Mouse (Mus musculus): Measurements from ENCODE around the gene Mrap2. TPM values are rescaled to one million over a fixed set of nuclear protein-coding genes. Genes with fewer than 3 reads are reported as not detected.

The Mrap2 gene
- polyA plus RNA-seq, 1 experiment from 2014 or later, result not detected

- H3K9me3 ChIP-seq, result no peaks in the 10 kb centered on the region
- peak overlapping the region; percentile 78; the same call in 1 of the 2 replicates for H3K4me2 ChIP-seq
- peaks cover 13% of the 10 kb centered on the region for H3K4me1 ChIP-seq
- 0 out of 2 replicates have a peak overlapping the region, but pooled peaks have one; percentile 45 for H3K4me3 ChIP-seq
- 35% methylated on average over 11 of the region's 11 CpGs for WGBS
- no peak overlapping the region for H3K27ac ChIP-seq (replicated peaks)
- no peak overlapping the region for H3K9ac ChIP-seq
- H3K27me3 ChIP-seq (replicated peaks), result peaks cover 48% of the 10 kb centered on the region
- ATAC-seq (ENCODE audit: extremely low read depth, insufficient number of reproducible peaks, low FRiP score, low TSS enrichment), result no peak
- no peaks in the 10 kb centered on the region for H3K36me3 ChIP-seq
These were observed 1.6 kb downstream of the Mrap2 start for GRCm38 (mm10) chr9:87145671-87146070.

GRCm38 (mm10) chr9:87146400-87146799, 2.3 kb downstream of the Mrap2 start:
- no peak overlapping the region for H3K9ac ChIP-seq
- 78% methylated on average over 4 of the region's 4 CpGs for WGBS
- H3K9me3 ChIP-seq, result no peaks in the 10 kb centered on the region
- no peak overlapping the region for H3K4me3 ChIP-seq
- no peak overlapping the region for H3K4me2 ChIP-seq
- no peak overlapping the region for H3K27ac ChIP-seq (replicated peaks)
- no peak for ATAC-seq (ENCODE audit: extremely low read depth, insufficient number of reproducible peaks, low FRiP score, low TSS enrichment)
- H3K27me3 ChIP-seq (replicated peaks), result peaks cover 46% of the 10 kb centered on the region
- H3K36me3 ChIP-seq, result no peaks in the 10 kb centered on the region
- peaks cover 13% of the 10 kb centered on the region for H3K4me1 ChIP-seq

GRCm38 (mm10) chr9:87147927-87148326, 3.8 kb downstream of the Mrap2 start:
- no peak overlapping the region for H3K4me3 ChIP-seq
- H3K4me1 ChIP-seq, result peaks cover 13% of the 10 kb centered on the region
- no peaks in the 10 kb centered on the region for H3K36me3 ChIP-seq
- WGBS, result 66% methylated on average over 2 of the region's 2 CpGs
- H3K27ac ChIP-seq (replicated peaks), result no peak overlapping the region
- no peaks in the 10 kb centered on the region for H3K9me3 ChIP-seq
- H3K4me2 ChIP-seq, result no peak overlapping the region
- ATAC-seq (ENCODE audit: extremely low read depth, insufficient number of reproducible peaks, low FRiP score, low TSS enrichment), result no peak
- H3K9ac ChIP-seq, result no peak overlapping the region
- peaks cover 46% of the 10 kb centered on the region for H3K27me3 ChIP-seq (replicated peaks)

- Histone ChIP-seq H3K27me3 (replicated peaks) (peaks cover 2% of the 10 kb centered on the region; the same call in 1 of the 2 replicates), H3K36me3 (no peaks in the 10 kb centered on the region), H3K4me3 (no peak overlapping the region), H3K4me1 (no peaks in the 10 kb centered on the region), H3K9ac (no peak overlapping the region), H3K9me3 (no peaks in the 10 kb centered on the region), H3K27ac (replicated peaks) (no peak overlapping the region), H3K4me2 (no peak overlapping the region)
- WGBS, result 91% methylated on average over 1 of the region's 1 CpGs
- no peak for ATAC-seq (ENCODE audit: extremely low read depth, insufficient number of reproducible peaks, low FRiP score, low TSS enrichment)
These were observed 8.7 kb downstream of the Mrap2 start for GRCm38 (mm10) chr9:87152641-87153325.

GRCm38 (mm10) chr9:87162559-87162958, 18.5 kb downstream of the Mrap2 start:
- no peaks in the 10 kb centered on the region for H3K4me1 ChIP-seq
- no peaks in the 10 kb centered on the region for H3K27me3 ChIP-seq (replicated peaks)
- no peak overlapping the region for H3K27ac ChIP-seq (replicated peaks)
- H3K4me2 ChIP-seq, result no peak overlapping the region
- H3K9me3 ChIP-seq, result no peaks in the 10 kb centered on the region
- no peak overlapping the region for H3K4me3 ChIP-seq
- WGBS, result 66% methylated on average over 4 of the region's 4 CpGs
- ATAC-seq (ENCODE audit: extremely low read depth, insufficient number of reproducible peaks, low FRiP score, low TSS enrichment), result no peak
- H3K36me3 ChIP-seq, result no peaks in the 10 kb centered on the region
- H3K9ac ChIP-seq, result no peak overlapping the region

GRCm38 (mm10) chr9:87167001-87167830, 23.1 kb downstream of the Mrap2 start:
- Histone ChIP-seq H3K4me3 (no peak overlapping the region), H3K4me2 (no peak overlapping the region), H3K9ac (no peak overlapping the region), H3K36me3 (no peaks in the 10 kb centered on the region), H3K4me1 (no peaks in the 10 kb centered on the region), H3K27me3 (replicated peaks) (no peaks in the 10 kb centered on the region), H3K9me3 (no peaks in the 10 kb centered on the region), H3K27ac (replicated peaks) (no peak overlapping the region)
- no peak for ATAC-seq (ENCODE audit: extremely low read depth, insufficient number of reproducible peaks, low FRiP score, low TSS enrichment)
- WGBS, result 63% methylated on average over 9 of the region's 9 CpGs

GRCm38 (mm10) chr9:87168051-87168450, 23.9 kb downstream of the Mrap2 start:
- no peaks in the 10 kb centered on the region for H3K9me3 ChIP-seq
- H3K4me3 ChIP-seq, result no peak overlapping the region
- WGBS, result 45% methylated on average over 3 of the region's 3 CpGs
- no peak for ATAC-seq (ENCODE audit: extremely low read depth, insufficient number of reproducible peaks, low FRiP score, low TSS enrichment)
- H3K27ac ChIP-seq (replicated peaks), result no peak overlapping the region
- H3K4me1 ChIP-seq, result no peaks in the 10 kb centered on the region
- H3K9ac ChIP-seq, result no peak overlapping the region
- H3K4me2 ChIP-seq, result no peak overlapping the region
- H3K27me3 ChIP-seq (replicated peaks), result no peaks in the 10 kb centered on the region
- H3K36me3 ChIP-seq, result no peaks in the 10 kb centered on the region

GRCm38 (mm10) chr9:87169144-87169543, 25.0 kb downstream of the Mrap2 start:
- ATAC-seq (ENCODE audit: extremely low read depth, insufficient number of reproducible peaks, low FRiP score, low TSS enrichment), result no peak
- H3K4me2 ChIP-seq, result no peak overlapping the region
- H3K9me3 ChIP-seq, result no peaks in the 10 kb centered on the region
- H3K4me3 ChIP-seq, result no peak overlapping the region
- H3K4me1 ChIP-seq, result no peaks in the 10 kb centered on the region
- no peak overlapping the region for H3K9ac ChIP-seq
- no peaks in the 10 kb centered on the region for H3K36me3 ChIP-seq
- no peak overlapping the region for H3K27ac ChIP-seq (replicated peaks)
- WGBS, result 76% methylated on average over 12 of the region's 12 CpGs
- no peaks in the 10 kb centered on the region for H3K27me3 ChIP-seq (replicated peaks)

- Histone ChIP-seq H3K27me3 (replicated peaks) (no peaks in the 10 kb centered on the region), H3K4me2 (no peak overlapping the region), H3K9me3 (no peaks in the 10 kb centered on the region), H3K9ac (no peak overlapping the region), H3K4me1 (no peaks in the 10 kb centered on the region), H3K27ac (replicated peaks) (no peak overlapping the region), H3K4me3 (no peak overlapping the region), H3K36me3 (no peaks in the 10 kb centered on the region)
- ATAC-seq (ENCODE audit: extremely low read depth, insufficient number of reproducible peaks, low FRiP score, low TSS enrichment), result no peak
- 79% methylated on average over 3 of the region's 3 CpGs for WGBS
These were observed 26.8 kb downstream of the Mrap2 start for GRCm38 (mm10) chr9:87170891-87171290.

GRCm38 (mm10) chr9:87171517-87171916, 27.4 kb downstream of the Mrap2 start:
- Histone ChIP-seq H3K9me3 (no peaks in the 10 kb centered on the region), H3K4me2 (no peak overlapping the region), H3K36me3 (no peaks in the 10 kb centered on the region), H3K4me3 (no peak overlapping the region), H3K27me3 (replicated peaks) (no peaks in the 10 kb centered on the region), H3K27ac (replicated peaks) (no peak overlapping the region), H3K9ac (no peak overlapping the region), H3K4me1 (no peaks in the 10 kb centered on the region)
- WGBS, result 74% methylated on average over 3 of the region's 3 CpGs
- no peak for ATAC-seq (ENCODE audit: extremely low read depth, insufficient number of reproducible peaks, low FRiP score, low TSS enrichment)

- H3K27me3 ChIP-seq (replicated peaks), result no peaks in the 10 kb centered on the region
- 54% methylated on average over 7 of the region's 7 CpGs for WGBS
- H3K36me3 ChIP-seq, result no peaks in the 10 kb centered on the region
- H3K9ac ChIP-seq, result no peak overlapping the region
- ATAC-seq (ENCODE audit: extremely low read depth, insufficient number of reproducible peaks, low FRiP score, low TSS enrichment), result no peak
- no peaks in the 10 kb centered on the region for H3K9me3 ChIP-seq
- no peak overlapping the region for H3K27ac ChIP-seq (replicated peaks)
- no peak overlapping the region for H3K4me2 ChIP-seq
- H3K4me1 ChIP-seq, result no peaks in the 10 kb centered on the region
- H3K4me3 ChIP-seq, result no peak overlapping the region
These were observed 34.4 kb downstream of the Mrap2 start for GRCm38 (mm10) chr9:87178534-87178933.

All from heart, embryonic 13.5 days (tissue).